Mouse (Mus musculus) ES-Bruce4 (cell line): ENCODE measurements around the gene Tgfbr3.

ENCODE experiments used
- CTCF ChIP-seq: IDR thresholded peaks from one replicate; pipeline ENCODE4 v1.8.1; 2011; ENCODE audit warnings: low read depth, low read length
- EP300 ChIP-seq: IDR thresholded peaks from 2 replicates; pipeline ENCODE4 v1.6.1; 2011; ENCODE audit warnings: low read depth, low read length; ENCODE audit not compliant: insufficient read depth
- POLR2A ChIP-seq: IDR thresholded peaks from one replicate; pipeline ENCODE4 v1.8.1; 2011; ENCODE audit warnings: low read length; ENCODE audit not compliant: insufficient read depth

DNA sequence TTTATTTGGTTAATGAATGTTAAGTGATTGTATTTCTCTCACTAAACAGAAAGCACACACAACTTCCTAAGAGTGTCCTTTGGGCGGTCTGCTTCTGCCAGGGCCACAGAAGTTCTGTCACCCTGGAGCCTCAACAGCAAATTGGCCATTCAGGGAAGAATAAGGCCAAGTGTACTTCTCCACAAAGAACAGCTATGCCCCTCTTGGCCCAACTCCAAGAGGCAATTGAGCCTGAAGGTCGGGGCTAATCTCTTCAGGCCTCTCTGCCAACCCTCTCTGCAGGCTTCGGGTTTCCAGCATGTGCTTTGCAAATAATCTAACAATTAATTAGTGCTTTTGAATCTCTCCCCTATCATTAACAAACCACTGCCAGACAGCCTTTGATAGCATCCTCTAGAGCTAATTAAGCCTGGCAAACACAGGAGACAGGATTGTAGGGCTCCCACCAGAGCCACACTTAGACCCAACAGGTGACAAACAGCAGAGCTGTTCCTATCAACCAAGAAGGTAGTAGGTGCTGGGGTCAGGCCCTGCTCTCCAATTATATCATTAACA lies 37.6 kb downstream of the Tgfbr3 start:
- TF ChIP-seq EP300 (no peak), CTCF (no peak), POLR2A (no peak)
